Mouse (Mus musculus) adrenal gland, adult 2 months (tissue): ENCODE results near the gene Dmgdh. TPM values are rescaled to one million over a fixed set of nuclear protein-coding genes. Genes with fewer than 3 reads are reported as not detected.

Experiments
- DNase-seq: peaks from one replicate; pipeline ENCODE4 v3.0.0; 2021
- long read RNA-seq: library from polyadenylated mRNA; stranded (forward); transcript quantifications from one replicate; pipeline ENCODE4 v2.0.0, GENCODE M21; 2021
- polyA plus RNA-seq: library from polyadenylated mRNA; depleted of rRNA; stranded (reverse); fragments of >200 nt; gene quantifications from 2 replicates; pipeline ENCODE4 v1.2.3, GENCODE M21; 2012; rRNA removed
- total RNA-seq, 2 experiments: library from RNA; stranded (reverse); gene quantifications; 2 replicates each; pipeline ENCODE4 v1.2.3; 2021

The Dmgdh gene
- total RNA-seq (under 1 TPM in 1 of 2 experiments, not detected in 1; 0.89 TPM), polyA plus RNA-seq (0.17 TPM in 1 of 2 replicates, not detected in the other)
- long read RNA-seq = 0 reads

DNA sequence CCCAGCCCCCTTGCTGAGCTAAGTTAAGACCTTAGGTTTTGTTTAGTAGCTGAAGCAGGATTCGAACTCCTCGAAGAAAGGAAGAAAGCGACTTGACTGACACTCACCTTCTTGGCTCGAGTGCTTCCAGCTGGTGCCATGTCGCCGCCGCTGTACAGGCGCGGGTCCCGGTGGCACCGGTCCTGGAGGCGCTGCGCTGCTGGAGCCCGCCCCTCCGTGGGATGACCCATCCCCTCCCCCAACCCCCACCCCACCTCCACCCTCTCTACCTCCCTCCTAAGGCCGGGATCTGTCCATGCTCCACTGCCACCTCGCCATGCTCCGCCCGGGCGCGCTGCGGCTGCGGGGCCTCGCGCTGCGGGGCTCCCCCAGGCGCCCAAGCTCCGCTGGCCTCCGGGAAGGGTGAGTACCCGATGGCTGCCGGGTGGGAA lies at the start of gene Dmgdh, which contains the start of gene Bhmt2:
Gene Dmgdh, plus strand, starts transcription at position 303 of the 431 bp plus-strand sequence.
Gene Bhmt2, minus strand, starts transcription at position 172 of the 431 bp plus-strand sequence.
- DNase-seq = no peak

DNA sequence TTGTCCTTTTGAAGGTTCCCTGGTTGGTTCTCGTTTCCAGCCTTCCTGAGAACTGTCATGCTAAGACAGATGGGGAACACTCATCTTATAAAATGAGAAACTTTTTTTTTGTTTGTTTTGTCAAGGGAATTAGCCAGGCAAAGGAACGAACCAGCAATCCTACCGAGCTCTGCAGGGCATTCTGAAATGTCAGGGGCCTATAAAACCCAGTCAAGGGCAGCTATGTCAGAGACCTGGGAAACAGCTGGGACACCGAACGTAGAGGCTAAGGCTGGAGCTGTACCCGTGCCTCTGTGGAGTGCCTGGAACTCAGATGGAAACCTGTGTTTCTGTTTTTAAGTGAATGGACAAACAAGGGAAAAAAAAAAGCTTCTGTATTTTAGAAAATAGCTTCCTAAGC lies 45.4 kb upstream of the Dmgdh start:
- DNase-seq = peak; percentile 33

DNA sequence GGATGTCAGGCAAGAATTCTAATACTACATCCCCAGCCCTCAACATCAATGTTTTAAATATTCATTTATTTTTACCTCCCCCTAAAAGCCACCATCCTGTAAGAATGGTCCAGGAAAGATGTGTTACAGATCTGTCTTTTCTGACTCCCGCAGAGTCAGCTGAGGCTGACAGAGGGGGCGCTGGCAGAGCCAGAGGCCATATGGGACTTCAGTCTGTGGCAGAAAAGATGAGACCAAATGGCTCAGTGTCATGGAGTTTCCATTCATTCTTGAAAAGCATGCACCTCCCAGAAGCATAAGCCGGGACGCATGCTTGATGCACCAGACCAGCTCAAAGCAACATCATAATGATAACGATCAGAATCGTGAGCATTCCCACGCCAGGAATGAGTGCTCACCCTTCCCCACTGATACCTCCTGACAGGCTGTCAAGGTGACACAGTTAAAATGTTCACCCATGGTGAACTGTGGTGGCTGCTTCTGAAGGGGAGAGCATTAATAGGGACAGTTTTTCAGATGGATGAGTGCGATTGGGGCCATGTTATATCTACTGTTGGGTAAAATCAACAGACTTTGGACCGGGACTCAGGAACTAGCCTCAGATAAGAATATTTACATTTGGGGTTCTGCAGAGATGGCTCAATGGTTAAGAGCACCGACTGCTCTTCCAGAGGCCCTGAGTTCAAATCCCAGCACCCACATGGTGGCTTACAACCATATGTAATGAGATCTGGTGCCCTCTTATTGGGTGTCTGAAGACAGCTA lies 43.1 kb upstream of the Dmgdh start:
- DNase-seq = no peak

DNA sequence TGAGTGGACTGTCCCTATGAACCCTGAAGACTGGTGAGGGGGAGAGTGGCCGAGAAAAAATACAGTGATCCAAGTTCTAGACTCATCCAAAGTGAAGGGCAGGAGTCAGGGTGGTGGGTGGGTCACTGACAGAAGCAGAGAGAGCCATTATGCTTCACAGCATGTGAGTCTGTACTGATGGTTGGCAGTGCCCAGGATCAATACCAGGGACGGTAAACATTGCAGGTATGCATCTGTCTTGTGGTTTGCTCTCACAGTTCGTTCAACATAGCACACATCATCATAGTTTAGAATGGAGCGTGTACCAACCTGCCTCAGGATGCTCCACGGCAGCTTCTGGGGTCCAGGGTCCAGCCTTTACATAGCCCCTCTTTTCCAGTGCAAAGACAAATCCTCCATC lies 41.3 kb upstream of the Dmgdh start:
- DNase-seq = no peak

DNA sequence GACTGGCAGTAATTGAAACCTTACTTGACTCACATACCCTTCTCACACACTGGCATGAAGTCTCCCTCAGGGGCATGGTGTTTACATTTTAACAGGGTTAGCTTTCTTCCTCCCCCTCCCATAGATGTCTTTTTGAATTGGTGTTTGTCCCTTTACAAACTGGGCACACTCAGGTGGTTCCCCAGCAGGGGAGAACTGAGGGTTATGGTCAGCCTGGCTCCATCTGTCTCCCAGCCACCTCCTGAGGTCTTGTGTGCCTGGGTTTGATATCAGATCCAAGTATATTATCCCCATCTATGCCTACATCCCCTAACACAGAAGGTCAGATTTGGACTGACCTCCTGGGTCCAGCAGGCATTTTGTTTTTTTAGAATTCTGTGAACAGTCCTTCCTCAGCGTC lies 37.7 kb upstream of the Dmgdh start:
- no peak for DNase-seq

DNA sequence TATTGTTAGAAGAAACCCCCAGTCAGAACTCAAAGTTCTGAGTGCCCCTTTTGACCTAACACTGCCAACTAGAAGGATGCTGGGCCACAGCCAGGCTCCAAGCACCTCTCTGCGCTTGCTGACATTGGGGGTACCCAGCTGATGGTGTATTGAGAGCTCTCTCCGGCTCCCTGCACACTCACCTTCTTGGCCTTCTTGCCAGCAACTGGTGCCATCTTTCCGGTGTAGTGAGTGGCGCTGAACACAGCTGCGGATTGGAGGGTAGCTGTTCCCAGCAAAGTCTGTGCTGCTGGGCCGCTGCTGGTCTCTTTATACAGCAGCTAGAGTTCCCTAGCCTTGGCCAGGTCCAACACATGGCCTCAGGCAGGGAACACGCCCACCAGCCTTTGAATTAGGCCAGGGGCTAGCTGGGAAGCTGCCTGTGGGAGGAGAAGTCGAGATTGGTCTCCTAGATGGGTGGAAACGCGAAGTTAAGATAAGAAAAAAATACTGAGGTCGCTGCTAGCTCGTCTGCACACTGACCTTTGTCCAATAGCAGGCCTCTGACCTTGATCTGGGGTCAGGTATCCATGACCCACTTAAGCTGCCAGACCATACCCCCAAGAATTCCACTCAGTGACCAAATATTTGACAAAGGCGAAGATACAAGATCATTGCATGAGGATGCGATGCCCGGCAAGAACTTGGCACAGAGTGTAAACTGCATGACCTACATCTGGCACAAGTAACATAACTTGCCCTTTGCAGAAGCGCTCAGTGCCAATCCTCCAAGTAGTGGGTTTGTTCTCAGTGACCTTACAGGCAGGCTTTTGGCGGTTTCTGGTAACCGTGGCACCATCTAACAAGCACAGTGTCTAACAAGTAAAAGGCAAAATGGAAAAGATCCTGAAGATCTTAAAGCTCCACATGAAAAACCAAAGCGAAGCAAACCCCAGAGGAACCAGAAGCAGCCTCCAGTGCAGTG lies 36.7 kb upstream of the Dmgdh start, which contains the start of gene Bhmt:
Gene Bhmt, minus strand, starts transcription at position 680 of the 964 bp plus-strand sequence.
- peak; percentile 32 for DNase-seq

DNA sequence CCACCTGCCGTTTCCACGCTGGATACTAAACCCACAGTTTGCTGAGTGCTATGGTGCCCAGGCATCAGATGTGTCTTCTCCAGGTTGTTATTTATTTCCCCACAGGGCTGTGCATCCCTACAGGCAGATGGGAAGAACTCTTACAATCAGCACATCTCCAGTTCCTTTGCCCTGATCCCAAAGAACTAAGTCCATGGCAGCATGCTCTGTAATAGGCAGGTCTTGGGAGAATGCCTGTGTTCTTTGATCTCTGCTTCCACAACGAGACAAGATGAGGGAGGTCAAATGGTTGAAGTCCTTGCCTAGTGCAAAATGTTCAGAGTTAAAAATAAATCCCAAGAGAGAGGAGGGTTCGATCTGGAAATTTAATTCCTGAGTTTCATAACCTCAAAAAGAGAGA lies 34.6 kb upstream of the Dmgdh start:
- DNase-seq = peak; percentile 7

DNA sequence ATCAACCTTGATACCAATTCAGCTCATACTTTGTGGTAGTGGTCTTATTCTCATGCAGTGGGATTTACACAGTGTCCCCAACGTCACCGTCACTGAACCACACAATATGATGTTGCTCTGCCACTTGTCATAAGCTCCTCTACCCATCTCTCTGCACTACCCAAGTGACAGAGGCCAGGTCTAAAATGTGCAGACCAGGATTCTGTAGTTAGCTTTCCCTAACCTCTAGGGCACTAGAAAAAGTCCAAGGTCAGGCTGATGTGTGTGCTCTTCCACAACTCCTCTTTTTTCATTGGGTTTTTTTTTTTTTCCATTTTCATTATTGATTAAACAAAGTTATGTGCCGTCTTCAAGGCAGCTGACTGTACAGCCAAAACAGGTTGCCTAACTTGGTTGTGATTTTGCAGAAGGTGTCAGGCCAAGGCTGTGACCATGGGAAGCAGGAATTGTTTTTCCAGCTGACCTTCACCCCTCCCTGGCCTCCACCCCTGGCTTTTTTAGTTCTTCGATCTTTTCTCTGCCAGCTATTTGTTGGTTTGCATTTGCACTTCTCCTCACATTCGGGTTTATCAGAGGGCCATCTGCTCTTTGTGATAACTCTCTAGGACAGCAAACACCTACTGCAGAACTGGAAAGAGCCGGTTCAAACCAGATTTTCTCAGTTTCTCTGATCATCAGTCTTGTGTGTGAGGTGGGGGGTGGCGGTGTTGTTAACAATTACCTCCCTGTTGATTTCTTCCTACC lies 25.7 kb upstream of the Dmgdh start:
- DNase-seq = peak; percentile 68

DNA sequence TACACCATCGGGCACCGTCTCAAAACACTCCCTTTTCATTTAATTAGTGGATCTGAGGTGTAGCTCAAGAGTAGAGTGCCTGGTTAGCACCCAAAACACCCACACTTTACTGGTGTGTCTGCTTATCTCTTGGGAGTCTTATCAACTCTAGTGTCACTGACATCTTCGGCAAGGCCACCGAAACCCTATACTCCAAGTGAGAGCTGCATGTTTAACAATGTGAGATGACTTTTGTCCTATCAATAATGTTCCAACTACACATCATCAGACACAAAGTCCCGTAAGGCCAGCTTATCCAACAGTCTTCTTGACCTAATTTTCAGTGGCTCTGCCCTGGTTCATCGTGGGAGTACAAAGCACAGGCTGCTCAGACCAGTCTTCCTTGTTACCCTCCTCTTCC lies 20.9 kb upstream of the Dmgdh start:
- no peak for DNase-seq

DNA sequence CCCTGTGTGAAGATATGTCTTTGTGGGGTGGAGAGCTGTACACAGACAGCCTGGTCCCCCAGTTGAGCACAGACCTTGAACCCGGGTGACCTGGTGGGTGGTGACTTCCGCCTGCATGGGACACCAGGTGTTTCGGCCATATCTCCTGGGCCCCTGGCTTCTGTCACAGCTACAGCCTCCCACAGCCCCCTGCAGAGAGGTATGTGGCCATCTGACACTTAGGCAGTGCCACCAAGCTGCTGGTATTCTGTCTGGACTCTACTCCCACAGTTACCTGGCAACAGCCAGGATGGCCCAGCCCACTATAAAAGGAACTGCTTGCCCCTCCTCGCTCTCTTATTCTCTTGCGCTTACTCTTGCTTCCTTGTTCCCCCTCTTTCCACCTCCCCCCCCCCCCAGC lies 16.3 kb upstream of the Dmgdh start:
- no peak for DNase-seq

DNA sequence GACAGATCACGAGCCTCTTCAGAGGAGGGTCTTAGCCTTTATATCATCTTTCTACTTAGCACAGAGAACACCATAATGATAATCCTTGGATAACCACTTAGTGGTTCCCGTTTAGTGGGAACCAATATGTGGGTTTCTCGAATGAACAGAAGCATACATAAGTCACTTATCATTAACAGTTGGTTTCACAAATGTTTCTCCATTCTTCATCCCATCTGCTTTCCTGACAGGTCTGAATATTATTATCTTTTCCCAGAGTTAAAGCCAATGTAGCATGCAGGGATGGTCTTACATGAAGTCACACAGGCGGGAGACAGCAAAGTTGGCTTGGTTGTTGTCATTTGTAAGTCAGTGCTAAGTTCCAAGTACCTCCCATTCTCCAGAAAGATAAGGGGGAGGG lies 6.6 kb upstream of the Dmgdh start:
- no peak for DNase-seq

DNA sequence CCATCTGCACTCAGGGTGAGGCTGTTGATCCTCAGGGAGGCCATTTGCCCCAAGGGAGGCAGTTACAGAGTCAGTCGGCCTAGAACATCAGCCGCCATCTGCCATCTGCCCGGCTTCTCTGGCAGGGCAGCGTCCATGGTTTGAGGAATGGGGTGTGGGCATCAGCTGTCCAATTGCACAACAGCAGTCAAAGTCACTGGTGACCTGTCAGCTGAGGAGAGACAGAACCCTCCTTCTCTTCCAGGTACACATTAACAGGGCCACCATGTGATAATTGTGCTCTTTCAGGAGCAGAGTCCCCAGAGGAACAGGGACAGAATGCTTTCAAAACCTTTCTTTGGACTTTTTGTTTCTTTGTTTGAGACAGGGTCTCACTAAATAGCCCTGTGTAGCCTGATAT lies 1.9 kb upstream of the Dmgdh start:
- no peak for DNase-seq

DNA sequence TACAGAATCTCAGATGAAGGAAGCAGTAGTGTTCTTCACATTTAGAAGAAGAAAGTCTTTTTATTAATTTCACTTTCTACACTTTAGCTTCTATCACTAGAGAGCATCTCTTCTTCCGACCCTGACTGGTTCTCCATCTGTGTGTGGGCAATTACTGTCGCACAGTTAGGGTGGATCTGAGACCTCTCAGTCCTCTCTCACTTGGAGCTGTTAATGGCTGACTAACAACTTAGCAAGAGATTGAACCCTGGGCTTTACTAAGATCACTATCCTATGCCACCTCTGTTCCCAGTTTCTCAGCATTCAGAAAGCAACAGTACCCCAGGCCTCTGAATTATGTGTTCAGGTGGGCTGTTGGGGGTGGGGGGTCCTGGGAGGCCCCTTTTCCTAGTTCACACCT lies 937 bp upstream of the Dmgdh start:
- DNase-seq = no peak

DNA sequence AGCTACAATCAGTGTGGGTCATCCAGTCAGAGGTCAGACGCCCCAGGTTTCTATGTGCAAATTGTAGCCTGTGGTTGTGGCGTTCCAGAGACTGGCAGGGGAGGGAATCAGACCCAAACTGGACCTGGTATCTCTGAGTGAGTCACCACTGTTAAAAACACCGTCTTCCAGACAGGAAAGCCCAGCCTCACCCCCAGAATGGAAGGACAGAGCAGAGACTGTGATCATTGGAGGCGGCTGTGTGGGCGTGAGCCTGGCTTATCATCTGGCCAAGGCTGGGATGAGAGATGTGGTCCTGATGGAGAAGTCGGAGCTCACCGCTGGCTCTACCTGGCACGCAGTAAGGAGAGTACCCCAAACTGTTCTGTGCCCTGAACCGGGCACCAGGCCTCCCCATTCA lies 2.6 kb downstream of the Dmgdh start:
- DNase-seq = no peak

DNA sequence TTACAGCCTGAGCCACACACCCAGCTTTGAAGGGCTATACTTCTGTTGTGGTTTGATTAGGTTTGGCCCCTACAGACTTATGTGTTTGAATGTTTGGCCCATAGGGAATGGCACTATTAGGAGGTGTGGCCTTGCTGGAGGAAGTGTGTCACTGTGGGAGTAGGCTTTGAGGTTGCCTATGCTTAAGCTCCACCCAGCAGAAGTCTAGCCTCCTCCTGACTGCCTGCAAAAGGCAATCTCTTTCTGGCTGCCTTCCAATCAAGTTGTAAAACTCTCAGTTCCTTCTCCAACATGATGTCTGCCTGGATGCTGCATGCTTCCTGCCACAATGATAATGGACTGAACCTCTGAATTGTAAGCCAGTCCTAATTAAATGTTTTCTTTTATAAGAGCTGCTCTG lies 9.1 kb downstream of the Dmgdh start:
- no peak for DNase-seq

DNA sequence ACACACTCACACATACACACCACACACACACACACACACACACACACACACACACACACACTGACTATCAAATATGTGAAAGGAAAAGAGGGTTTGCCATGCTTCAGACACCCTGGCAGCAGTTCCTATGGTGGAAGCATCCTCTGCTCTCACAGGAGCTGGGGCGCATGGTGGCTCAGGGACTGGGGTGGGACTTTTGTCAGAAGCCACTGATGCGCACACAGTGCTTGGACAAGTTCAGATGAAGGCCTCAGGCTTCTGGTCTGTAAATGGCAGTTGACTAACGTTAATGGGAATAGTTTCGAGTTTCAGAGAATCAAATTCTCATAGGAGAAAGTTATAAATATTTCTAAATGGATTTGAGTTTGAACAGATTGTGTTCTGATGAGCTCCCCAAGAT lies 11.0 kb downstream of the Dmgdh start:
- DNase-seq = no peak

DNA sequence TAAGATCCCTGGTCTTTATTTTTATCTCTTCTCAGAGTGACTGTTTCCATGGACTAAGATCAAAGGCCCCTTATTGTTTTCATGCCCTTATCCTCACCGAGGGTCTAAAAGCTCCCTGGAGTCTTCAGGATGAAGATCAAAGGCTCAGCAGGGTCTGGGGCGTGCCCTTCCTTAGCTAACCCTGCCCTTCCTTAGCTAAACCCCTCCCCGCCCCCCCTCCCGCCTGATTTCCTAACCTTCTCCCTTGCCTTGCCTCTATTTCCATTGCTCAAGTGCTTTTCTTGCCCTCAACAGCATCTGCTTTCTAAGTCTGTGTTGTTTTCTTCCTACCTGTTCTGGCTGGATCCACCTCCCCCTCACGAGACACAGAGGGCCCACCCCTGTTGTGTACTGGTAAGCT lies 13.1 kb downstream of the Dmgdh start:
- no peak for DNase-seq

DNA sequence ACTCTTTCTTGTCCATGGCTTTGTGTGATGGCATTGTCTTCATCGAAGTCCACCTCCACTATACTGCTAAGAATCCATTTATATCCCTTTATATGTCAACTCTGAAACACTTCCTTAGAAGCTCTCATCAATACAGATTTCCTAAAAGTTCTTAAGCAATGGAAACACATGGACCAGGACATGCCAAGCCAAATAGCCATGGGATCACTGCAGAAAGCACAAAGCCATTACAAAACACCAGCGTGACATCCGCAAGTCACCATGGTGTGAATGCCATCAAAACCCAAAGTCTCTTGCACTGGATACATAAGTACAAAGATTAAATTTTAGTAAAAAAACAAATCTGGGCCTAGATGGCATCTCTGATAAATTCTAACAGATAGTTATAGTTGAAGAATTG lies 15.3 kb downstream of the Dmgdh start:
- no peak for DNase-seq

DNA sequence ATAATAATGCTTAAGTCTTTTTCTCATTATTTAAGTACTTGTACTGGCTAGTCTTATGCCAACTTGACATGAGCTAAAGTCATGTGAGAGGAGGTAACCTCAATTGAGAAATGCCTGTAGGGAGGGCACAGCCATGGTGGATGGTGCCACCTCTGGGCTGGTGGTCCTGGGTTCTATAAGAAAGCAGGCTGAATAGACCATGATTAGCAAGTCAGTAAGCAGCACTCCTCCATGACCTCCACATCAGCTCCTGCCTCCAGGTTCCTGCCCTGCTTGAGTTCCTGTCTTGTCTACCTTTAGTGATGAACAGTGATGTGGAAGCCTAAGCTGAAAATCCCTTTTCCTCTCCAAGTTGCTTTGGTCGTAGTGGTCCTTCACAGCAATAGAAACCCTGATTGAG lies 16.6 kb downstream of the Dmgdh start:
- DNase-seq = no peak

DNA sequence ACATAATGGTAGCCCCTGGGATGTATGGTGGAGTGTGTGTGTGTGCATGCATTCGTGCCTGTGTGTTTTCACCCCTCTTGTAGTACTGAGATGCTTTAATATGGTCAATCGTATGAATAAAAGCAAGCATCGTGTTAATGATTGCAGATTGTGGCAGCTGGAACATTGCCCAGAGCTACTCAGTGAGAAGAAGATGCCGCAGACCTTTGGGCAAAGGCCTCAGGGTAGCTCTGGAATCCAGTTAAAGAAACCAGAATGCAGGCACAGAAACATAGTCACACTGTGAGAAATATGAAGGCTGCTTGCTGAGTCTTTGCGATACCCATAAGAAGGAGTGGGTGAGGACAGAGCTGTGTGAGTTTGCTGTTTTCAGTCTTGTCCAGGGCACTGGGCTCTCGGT lies 24.6 kb downstream of the Dmgdh start:
- DNase-seq = no peak

DNA sequence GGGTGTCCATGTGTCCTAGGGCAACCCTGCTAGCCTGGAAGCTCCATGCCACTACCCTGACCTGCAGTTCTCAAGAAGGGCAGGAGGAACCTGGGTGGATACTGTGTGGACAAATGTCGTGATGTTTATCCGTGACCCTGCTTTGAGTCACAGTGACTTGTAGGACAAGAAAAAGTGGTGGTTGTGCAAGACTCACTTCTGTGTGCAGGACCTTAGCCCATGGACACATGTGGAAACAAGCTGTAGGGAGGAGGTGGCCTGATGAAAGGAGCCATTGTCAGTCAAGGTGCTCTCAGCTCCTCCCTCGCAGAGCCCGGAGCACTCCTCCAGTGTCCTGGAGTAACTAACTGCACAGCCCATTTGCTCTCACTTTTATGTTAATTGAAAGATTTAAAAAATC lies 31.5 kb downstream of the Dmgdh start:
- no peak for DNase-seq

DNA sequence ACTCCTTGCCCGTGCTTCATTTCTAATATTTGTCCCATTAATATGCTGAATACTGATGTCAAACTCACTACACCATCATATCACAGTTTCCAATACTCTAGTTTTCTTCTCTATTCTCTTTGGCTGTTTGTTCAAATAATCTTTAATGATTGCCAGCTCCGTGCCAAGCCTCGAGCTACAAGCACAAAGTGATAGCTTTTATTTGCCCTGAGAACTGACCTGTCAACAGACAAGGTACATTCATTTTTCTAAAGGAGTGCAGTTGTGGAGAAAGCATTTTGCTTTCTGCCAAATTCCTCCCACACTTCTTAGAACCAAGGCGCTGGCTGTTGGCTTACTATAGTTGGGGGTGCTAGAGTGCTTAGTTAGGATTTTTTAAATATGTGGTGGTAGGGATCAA lies 33.0 kb downstream of the Dmgdh start:
- no peak for DNase-seq
